Mouse (Mus musculus) bone marrow macrophage, adult 2 months (primary cell): ENCODE results near the gene Myg1. TPM values are rescaled to one million over a fixed set of nuclear protein-coding genes. Genes with fewer than 3 reads are reported as not detected.
"Not testable (repeated sequence)": the region's sequence is repeated elsewhere in the genome, so short reads cannot be mapped to it uniquely, and the experiment has no call there.

ENCODE experiments used
- H3K27ac ChIP-seq: 2 replicates; pipeline ENCODE4 v1.5.1; 2012; ENCODE audit warnings: low read depth, low read length; ENCODE audit not compliant: insufficient read depth
- H3K4me1 ChIP-seq: 2 replicates; pipeline ENCODE4 v1.6.1; 2012; ENCODE audit warnings: low read length; ENCODE audit not compliant: control insufficient read depth, insufficient read depth
- H3K4me3 ChIP-seq: 2 replicates; pipeline ENCODE4 v1.5.1; 2012; ENCODE audit warnings: mild to moderate bottlenecking, low read length, moderate library complexity; ENCODE audit not compliant: insufficient read depth
- CTCF ChIP-seq: IDR thresholded peaks from 2 replicates; pipeline ENCODE4 v1.5.1; 2012; ENCODE audit warnings: low read depth, mild to moderate bottlenecking, low read length, moderate library complexity
- POLR2A ChIP-seq: IDR thresholded peaks from 2 replicates; pipeline ENCODE4 v1.6.1; 2012; ENCODE audit warnings: mild to moderate bottlenecking, low read depth, low read length, borderline replicate concordance
- polyA plus RNA-seq: library from polyadenylated mRNA; stranded (reverse); fragments of >200 nt; gene quantifications from 2 replicates; pipeline ENCODE4 v1.2.4, GENCODE M21; 2012; ENCODE audit not compliant: missing spikeins, insufficient read depth, insufficient read length

The Myg1 gene
- polyA plus RNA-seq, 1 experiment, result 41.5 TPM

- TF ChIP-seq POLR2A (no peak), CTCF (no peak)
- H3K27ac ChIP-seq, result peak overlapping the region; percentile 29
- no peak overlapping the region for H3K4me3 ChIP-seq
- peaks cover 34% of the 10 kb centered on the region for H3K4me1 ChIP-seq
These were observed 20.0 kb upstream of the Myg1 start for GRCm38 (mm10) chr15:102311489-102311888.

GRCm38 (mm10) chr15:102315292-102315691 lies 16.2 kb upstream of the Myg1 start:
- Histone ChIP-seq H3K4me1 (peaks cover 34% of the 10 kb centered on the region), H3K4me3 (no peak overlapping the region), H3K27ac (peak overlapping the region; percentile 54)
- TF ChIP-seq CTCF (no peak), POLR2A (no peak)

- H3K4me1 ChIP-seq, result peaks cover 26% of the 10 kb centered on the region
- peak overlapping the region; percentile 54 for H3K27ac ChIP-seq
- TF ChIP-seq CTCF (peak; percentile 57; the same call in 1 of the 2 replicates), POLR2A (no peak)
- no peak overlapping the region for H3K4me3 ChIP-seq
These were observed 15.2 kb upstream of the Myg1 start for GRCm38 (mm10) chr15:102316263-102316662.

- Histone ChIP-seq H3K4me3 (0 out of 2 replicates have a peak overlapping the region, but pooled peaks have one; percentile 13), H3K4me1 (peaks cover 6% of the 10 kb centered on the region), H3K27ac (no peak overlapping the region)
- TF ChIP-seq POLR2A (no peak), CTCF (no peak)
These were observed 6.6 kb upstream of the Myg1 start for GRCm38 (mm10) chr15:102324654-102325473.

GRCm38 (mm10) chr15:102326022-102326576 lies 5.4 kb upstream of the Myg1 start, which contains the start of gene Pfdn5:
Gene Pfdn5 (plus strand): TSS chr15:102326116.
- Histone ChIP-seq H3K4me3 (peak within 1 kb of the TSS; percentile 70), H3K27ac (peak within 1 kb of the TSS; percentile 69), H3K4me1 (peaks cover 6% of the 10 kb centered on the region)
- TF ChIP-seq CTCF (no peak), POLR2A (0 out of 2 replicates have a peak, but pooled peaks have one; percentile 27)

- TF ChIP-seq CTCF (no peak), POLR2A (no peak)
- Histone ChIP-seq H3K27ac (no peak overlapping the region), H3K4me1 (peaks cover 6% of the 10 kb centered on the region), H3K4me3 (peak overlapping the region; percentile 70)
These were observed 4.6 kb upstream of the Myg1 start for GRCm38 (mm10) chr15:102326892-102327291.

- no peak overlapping the region for H3K27ac ChIP-seq
- TF ChIP-seq CTCF (no peak), POLR2A (no peak)
- H3K4me1 ChIP-seq, result peaks cover 9% of the 10 kb centered on the region
- no peak overlapping the region for H3K4me3 ChIP-seq
These were observed 3.7 kb downstream of the Myg1 start for GRCm38 (mm10) chr15:102335254-102335653.

- H3K27ac ChIP-seq, H3K4me3 ChIP-seq, H3K4me1 ChIP-seq: not testable (repeated sequence)
These were observed 4.4 kb downstream of the Myg1 start for GRCm38 (mm10) chr15:102335925-102336324.

- Histone ChIP-seq H3K4me3 (no peak overlapping the region), H3K27ac (no peak overlapping the region), H3K4me1 (peaks cover 9% of the 10 kb centered on the region)
- no peak for TF ChIP-seq CTCF
- TF ChIP-seq POLR2A, result no peak
These were observed 5.4 kb downstream of the Myg1 start for GRCm38 (mm10) chr15:102336946-102337345.

- Histone ChIP-seq H3K4me1 (no peaks in the 10 kb centered on the region), H3K27ac (no peak overlapping the region), H3K4me3 (no peak overlapping the region)
- TF ChIP-seq CTCF (no peak), POLR2A (no peak)
These were observed 8.1 kb downstream of the Myg1 start for GRCm38 (mm10) chr15:102339612-102340011.

- peak; percentile 11; the same call in 1 of the 2 replicates for TF ChIP-seq CTCF
- TF ChIP-seq POLR2A, result no peak
- H3K4me1 ChIP-seq, result no peaks in the 10 kb centered on the region
- no peak overlapping the region for H3K27ac ChIP-seq
- no peak overlapping the region for H3K4me3 ChIP-seq
These were observed 10.1 kb downstream of the Myg1 start for GRCm38 (mm10) chr15:102341580-102341979.
